Mouse (Mus musculus) cerebral cortex, adult 2 months (tissue): ENCODE measurements around the gene Golga5.

ENCODE experiments used
- WGBS: fragments of 180-500 bp; shearing (Covaris S2); methylation state at CpG from one replicate; pipeline ENCODE4 v1.1.7; 2018; 5-methylcytosine and 5-hydroxymethylcytosine counted together

The Golga5 gene

DNA sequence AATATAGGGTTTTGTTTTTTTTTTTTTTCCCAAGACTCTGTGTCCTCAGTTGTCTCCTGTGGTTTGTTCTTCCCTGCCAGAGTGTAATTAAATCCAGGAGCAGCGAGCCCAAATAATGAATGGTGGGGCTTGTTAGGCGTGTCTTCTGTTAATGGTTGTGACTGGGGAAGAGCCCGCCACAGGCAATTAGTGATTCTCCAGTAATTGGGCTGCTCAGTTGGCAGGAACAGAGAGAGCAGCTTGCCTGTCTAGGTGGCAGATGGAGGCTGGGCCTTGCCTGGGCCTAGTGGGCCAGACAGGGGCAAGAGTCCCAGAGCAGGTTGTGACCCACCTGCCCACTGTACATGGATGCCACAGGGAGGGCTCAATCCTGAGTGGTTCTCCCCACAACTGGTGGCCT, 42.4 kb downstream of the Golga5 start:
- 51% methylated on average over 3 of the region's 3 CpGs for WGBS

DNA sequence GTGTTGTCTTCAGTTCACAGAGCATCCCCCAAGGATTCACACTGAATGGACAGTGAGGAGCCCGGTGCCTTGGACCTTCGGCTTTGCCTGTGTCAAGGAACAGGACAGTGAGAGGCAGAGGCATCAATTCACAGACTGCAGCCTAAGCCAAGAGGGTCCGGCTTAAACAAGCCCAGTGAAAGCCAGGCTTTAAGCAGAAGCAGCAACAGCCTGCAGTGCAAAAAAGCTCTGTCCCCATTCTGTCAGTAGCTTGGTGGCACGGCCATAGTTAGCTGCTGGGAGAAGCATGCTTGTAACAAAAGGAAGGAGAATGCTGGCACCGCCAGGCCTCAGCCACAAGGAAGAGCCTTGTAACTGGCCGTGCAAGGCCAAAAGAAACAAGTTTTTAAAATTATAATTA, 45.2 kb downstream of the Golga5 start:
- WGBS, result 47% methylated on average over 6 of the region's 6 CpGs

DNA sequence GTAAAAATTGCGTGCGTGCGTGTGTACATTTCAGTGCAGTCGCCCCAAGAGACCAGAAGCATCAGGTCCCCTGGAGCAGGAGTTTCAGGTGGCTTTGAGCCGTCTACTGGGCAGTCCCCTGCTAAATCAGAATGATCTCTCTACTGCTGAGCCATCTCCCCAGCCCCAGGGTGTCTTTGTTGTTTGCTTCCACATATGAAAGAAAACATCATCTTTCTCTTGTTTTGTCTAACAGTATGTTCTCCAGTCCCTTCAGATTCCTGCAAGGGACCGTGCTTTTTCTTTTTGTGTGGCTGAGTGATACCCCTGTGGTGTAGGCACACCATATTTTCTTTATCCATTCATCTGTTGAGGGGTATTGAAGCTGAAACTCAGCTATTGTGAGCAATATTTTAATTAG, 45.8 kb downstream of the Golga5 start:
- WGBS, result 78% methylated on average over 6 of the region's 6 CpGs

DNA sequence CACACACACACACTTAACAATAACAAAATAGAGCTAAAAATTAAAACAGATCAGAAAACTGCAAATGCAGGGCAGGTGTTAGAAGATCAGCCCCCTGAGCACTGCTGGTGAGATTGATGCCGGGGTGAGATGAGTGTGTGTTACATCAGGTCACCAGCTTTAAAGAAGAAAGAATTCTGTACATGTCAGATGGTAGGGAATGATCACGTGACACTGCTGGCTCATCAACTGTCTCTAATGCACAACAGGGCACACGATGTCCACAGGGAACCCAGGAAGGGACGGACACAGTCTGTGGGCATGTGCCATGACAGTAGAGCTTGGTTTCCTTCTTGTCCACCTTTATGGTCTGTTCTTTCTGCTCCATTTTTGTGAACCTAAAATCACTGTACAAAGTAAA, 47.2 kb downstream of the Golga5 start:
- 82% methylated on average over 4 of the region's 4 CpGs for WGBS

DNA sequence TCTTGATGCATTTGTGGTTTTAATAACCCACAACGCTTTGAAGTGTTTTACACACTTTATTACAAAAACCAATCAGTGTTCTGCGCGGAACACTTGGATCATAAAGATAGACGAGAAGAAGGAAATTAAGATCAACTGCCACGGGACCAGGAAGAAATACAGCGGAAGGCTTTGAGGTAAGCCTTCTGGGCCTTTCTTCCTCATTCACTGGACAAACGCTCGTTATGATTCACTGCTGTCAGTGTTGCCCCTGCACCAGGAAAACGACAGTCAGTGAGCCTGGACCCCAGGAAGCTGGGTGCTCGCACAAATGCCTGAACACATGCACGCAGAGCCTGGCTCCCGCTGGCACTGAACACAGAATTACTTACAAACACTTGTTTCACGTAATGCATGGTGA, 48.7 kb downstream of the Golga5 start:
- 80% methylated on average over 13 of the region's 13 CpGs for WGBS

DNA sequence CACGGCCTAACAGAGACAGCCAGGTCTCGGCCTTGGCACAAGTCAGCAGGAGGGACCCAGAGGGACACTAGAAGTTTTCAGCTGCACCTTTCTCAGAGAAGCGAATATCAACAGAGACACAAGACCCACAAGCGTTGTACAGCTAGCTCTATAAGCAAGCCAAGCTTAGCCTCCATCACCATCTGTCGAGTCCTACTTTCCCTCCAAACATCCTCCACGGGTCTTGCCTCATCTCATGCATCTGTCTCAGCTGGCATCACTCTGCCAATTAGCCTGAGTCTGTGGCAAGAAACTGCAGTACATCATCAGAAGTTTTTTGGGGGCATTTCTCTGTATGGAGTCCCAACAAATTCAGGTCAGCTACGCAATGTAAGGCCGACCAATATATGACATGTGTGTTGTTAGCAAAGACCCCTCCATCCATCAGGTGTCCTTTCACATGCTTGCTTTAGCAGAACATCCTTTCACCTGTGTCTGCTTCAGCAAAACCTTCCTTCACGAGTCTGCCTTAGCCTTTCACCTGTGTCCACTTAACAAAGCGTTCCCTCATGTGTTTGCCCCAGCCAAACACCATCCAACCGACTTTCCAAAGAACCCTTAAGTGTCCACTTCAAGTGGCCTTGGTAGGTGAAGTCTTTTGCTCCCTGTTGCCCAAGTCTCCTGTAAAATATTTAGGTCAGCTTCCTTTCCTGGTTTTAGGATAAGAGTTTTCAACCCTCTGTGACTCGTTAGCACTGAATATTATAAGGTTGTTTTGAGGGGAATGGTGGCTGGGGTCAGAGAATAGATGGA, 51.2 kb downstream of the Golga5 start:
- WGBS, result 84% methylated on average over 12 of the region's 12 CpGs

DNA sequence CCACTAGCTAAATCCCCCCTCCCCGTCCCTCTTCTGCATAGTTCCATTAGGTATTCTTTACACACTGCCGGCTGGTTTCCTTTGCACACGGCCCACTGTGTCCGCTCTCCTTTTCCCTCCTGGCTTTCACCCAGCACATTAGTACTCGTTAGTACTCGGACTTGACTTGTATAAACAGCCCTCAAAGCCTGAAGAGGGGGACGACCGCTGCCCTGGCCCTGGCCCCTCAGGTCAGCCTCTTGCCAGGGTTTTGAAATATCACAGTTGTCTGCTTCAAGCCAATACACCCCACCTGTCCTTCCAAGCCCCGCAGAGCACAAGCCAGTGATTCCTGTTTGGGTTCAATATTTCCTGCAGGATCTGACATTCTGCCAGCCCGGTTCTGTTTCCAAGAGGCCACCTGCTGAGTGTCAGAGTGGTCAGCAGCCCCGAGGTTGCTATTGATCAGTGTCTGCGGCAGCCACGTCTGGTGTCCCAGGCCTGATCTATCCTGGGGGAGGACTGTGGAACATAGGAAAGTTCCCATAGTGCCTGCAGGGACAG, 52.9 kb downstream of the Golga5 start:
- whole genome bisulfite sequencing, result 50% methylated on average over 13 of the region's 13 CpGs

DNA sequence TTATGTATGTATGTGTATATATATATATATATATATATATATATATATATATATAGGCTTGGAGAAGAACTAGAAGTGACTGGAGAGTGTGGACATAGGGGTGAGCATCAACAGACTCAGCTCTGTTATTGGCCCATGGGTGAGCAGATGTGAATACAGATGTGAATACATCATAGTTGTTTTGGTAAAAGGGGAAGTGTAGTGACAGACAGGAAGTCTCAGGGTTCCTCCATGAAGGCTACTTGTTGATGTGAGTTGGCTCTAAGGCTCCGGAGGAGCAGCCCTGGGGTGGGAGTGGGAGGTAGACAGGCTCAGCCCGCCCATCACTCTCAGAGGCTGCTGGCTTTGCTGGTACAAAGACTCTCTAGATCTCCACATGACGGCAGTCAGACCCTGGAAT, 55.3 kb downstream of the Golga5 start:
- WGBS, result 59% methylated on average over 3 of the region's 3 CpGs

DNA sequence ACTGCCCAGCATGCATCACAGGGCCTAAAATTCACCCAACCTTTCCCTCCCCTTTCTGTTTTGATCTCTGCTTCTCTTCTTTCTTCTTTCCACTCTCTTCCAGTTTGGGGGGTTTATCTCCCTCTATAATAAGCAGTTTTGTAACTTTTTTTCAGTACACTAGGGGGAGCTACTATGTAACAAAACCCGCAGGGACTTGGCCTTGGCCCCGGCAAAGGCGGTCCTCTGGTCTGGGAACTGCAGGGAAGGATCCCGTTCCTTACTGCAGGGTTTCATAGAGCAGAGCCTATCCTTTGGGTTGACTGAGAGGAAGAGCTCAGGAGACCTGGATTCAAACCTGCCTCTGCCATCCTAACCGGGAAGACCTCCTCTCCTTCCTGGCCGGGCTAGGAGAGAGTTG, 55.8 kb downstream of the Golga5 start:
- 27% methylated on average over 6 of the region's 6 CpGs for WGBS

DNA sequence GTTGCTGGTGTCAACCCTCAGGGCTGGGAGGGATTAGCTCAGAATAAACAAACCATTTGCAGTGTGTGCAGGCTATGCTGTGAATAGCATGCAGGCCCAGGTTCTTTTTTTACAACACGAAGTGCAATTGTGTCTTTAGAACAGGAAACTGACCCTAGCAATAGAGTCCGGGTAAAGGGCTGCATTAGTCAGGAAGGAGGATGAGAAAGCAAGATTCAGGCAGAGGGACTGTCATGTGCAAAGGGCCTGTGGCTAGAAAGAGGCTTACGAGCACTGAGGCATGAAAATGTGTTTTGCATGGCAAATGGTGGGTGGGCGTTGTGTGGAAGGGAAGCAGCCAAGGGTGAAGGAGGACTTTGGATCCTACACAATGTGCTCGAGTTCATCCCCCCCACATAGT, 59.1 kb downstream of the Golga5 start:
- 59% methylated on average over 5 of the region's 5 CpGs for WGBS

DNA sequence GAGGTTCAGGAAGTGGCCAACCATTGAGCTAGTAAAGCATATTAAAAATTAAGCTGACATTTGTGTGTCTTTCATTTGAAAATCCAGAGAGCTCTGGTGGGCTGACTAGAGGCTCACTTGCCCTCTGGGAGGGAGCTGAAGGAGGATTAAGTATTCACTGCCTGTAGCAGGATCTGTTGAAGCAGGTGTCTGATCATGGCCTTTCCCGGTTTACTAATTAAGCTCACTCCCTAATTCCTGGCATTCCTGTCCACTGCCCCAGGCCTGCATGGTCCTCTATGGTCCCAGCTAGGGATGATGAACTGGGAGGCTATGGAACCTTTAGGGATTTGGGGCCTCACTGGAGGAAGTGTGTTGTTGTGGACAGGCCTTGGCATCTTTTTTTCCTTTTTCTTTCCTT, 66.9 kb downstream of the Golga5 start:
- 67% methylated on average over 1 of the region's 1 CpGs for WGBS

DNA sequence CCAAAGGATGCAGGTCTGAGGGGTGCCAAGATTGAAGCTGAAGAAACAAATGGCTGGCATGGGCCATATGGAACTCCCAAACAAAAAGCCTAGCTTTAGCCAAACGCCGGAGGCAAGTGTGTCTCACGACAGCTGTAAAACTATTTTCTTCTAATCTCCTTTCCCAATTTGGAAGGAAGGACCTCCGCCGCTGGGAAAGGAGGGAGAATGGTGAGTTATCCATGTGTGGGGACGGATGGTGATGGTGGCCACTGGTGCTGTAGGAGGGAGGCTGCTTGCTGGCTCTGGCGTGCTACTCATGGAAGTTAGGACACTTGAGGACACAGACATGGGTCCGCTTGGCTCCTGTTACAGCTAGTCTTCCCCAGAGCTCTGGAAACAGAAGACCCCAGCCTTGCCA, 71.3 kb downstream of the Golga5 start:
- WGBS, result 45% methylated on average over 8 of the region's 8 CpGs

DNA sequence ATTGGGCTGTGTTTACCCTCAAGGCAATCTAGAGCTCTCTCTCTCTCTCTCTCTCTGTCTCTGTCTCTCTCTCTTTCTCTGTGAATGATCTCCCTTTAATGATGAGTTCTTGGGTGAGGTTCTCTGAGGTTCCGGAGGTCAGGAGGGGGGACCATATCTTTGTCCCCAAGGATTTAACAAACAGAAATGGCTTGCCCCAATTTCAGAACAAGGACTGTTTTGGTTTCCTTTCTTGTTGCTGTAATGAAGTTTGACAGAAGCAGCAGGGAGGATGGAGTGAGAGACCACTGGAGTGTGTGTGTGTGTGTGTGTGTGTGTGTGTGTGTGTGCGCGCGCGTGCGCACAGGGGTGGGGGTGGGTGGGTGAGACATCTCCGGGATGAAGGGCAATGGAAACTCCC, 72.2 kb downstream of the Golga5 start:
- WGBS, result 97% methylated on average over 7 of the region's 7 CpGs

DNA sequence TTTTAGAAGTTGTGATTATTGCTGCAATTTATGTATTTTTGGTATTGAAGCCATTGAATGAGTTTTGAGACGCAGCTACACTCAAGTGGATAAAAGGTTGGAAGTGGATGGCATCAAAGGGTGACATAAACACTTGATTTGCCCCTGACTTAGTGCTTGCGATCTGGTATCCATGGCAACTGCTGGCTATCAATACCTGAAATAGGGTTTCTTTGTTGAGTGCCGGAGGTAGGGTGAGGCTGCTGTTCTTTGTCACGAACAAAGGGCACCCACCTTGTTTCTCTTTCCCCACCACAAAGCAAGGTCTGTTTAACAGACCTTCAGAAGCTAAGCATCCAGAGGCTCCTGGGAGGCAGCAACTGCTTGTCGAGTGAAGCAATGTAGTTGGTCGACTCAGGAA, 76.2 kb downstream of the Golga5 start:
- 61% methylated on average over 6 of the region's 6 CpGs for WGBS
